Mouse (Mus musculus) limb, embryonic 12.5 days (tissue): Measurements from ENCODE around the gene Nupl1. TPM values are rescaled to one million over a fixed set of nuclear protein-coding genes. Genes with fewer than 3 reads are reported as not detected.

Experiments
- ATAC-seq: fragments of 200-750 bp; cut with Nextera tagmentation; 2 replicates; pipeline ENCODE4 v1.8.0; 2017; ENCODE audit warnings: low read depth, moderate TSS enrichment; ENCODE audit not compliant: insufficient number of reproducible peaks, insufficient read depth, low FRiP score, low TSS enrichment
- H3K27ac ChIP-seq: fragments of 300-500 bp; sonication (generic); 2 replicates; pipeline ENCODE4 v1.5.1; 2016; ENCODE audit warnings: mild to moderate bottlenecking, moderate library complexity
- H3K27me3 ChIP-seq: fragments of 300-500 bp; sonication (generic); 2 replicates; pipeline ENCODE4 v1.6.1; 2016; ENCODE audit warnings: mild to moderate bottlenecking, moderate library complexity
- H3K36me3 ChIP-seq: fragments of 300-500 bp; sonication (generic); 2 replicates; pipeline ENCODE4 v1.6.1; 2016; ENCODE audit warnings: mild to moderate bottlenecking, moderate library complexity
- H3K4me1 ChIP-seq: fragments of 300-500 bp; sonication (generic); replicated peaks from 2 replicates; pipeline ENCODE4 v1.6.1; 2016
- H3K4me2 ChIP-seq: fragments of 300-500 bp; sonication (generic); 2 replicates; pipeline ENCODE4 v1.6.1; 2016; ENCODE audit warnings: mild to moderate bottlenecking, moderate library complexity
- H3K4me3 ChIP-seq: fragments of 300-500 bp; sonication (generic); replicated peaks from 2 replicates; pipeline ENCODE4 v1.5.1; 2016; ENCODE audit warnings: mild to moderate bottlenecking
- H3K9ac ChIP-seq: fragments of 300-500 bp; sonication (generic); replicated peaks from 2 replicates; pipeline ENCODE4 v1.6.1; 2016; ENCODE audit warnings: mild to moderate bottlenecking, moderate library complexity
- H3K9me3 ChIP-seq: fragments of 300-500 bp; sonication (generic); 2 replicates; pipeline ENCODE4 v1.6.1; 2016; ENCODE audit warnings: mild to moderate bottlenecking, moderate library complexity
- WGBS: fragments of 180-500 bp; shearing (Covaris S2); methylation state at CpG from one replicate; pipeline ENCODE4 v1.1.7; 2016; 5-methylcytosine and 5-hydroxymethylcytosine counted together
- microRNA counts: library from miRNA; unstranded; fragments of <30 nt; microRNA quantifications from one replicate; lab custom pipeline; 2017
- microRNA-seq: library from miRNA; unstranded; fragments of <30 nt; microRNA quantifications from one replicate; pipeline ENCODE4, GENCODE M21; 2017
- polyA plus RNA-seq: library from polyadenylated mRNA; unstranded; fragments of >200 nt; fragmentation: Nextera tagmentation; extraction: Ambion mirVana; gene quantifications from 2 replicates; pipeline ENCODE4 v1.2.1, GENCODE M21; 2016

Nupl1 gene
- polyA plus RNA-seq, 1 experiment from 2014 or later: not detected

GRCm38 (mm10) chr14:60143234-60143633 lies 108.0 kb downstream of the Nupl1 start:
- WGBS: 79% methylated on average over 10 of the region's 10 CpGs
- Histone ChIP-seq H3K4me1 (no peaks in the 10 kb centered on the region), H3K27me3 (no peaks in the 10 kb centered on the region), H3K9me3 (no peaks in the 10 kb centered on the region), H3K36me3 (no peaks in the 10 kb centered on the region), H3K4me2 (no peak overlapping the region), H3K9ac (no peak overlapping the region), H3K4me3 (no peak overlapping the region), H3K27ac (no peak overlapping the region)
- ATAC-seq: no peak

GRCm38 (mm10) chr14:60138339-60138738 lies 112.9 kb downstream of the Nupl1 start:
- no peak overlapping the region for H3K9ac ChIP-seq
- no peak overlapping the region for H3K4me3 ChIP-seq
- no peaks in the 10 kb centered on the region for H3K9me3 ChIP-seq
- H3K27me3 ChIP-seq: no peaks in the 10 kb centered on the region
- no peaks in the 10 kb centered on the region for H3K4me1 ChIP-seq
- WGBS: 89% methylated on average over 4 of the region's 4 CpGs
- ATAC-seq: no peak
- H3K36me3 ChIP-seq: no peaks in the 10 kb centered on the region
- no peak overlapping the region for H3K4me2 ChIP-seq
- H3K27ac ChIP-seq: no peak overlapping the region

DNA sequence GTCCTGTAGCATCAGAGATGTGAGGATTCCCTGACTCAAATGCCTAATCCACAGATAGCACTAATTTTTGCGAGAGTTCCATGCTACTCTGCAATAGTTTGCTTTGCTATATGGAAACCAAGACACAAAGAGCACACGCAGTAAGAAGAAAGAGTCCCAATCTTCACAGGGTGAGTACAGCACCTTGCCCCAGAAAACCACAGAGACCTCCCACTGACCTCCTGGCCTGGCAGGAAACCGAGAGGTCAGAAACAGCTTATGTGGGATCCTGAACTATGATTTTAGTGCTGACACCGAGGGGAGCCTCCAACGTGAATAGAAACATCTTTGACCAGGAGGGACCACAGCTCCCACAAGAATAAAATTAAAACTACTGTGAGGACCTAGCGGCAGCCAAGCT lies 113.4 kb downstream of the Nupl1 start:
- ATAC-seq: no peak
- Histone ChIP-seq H3K36me3 (no peaks in the 10 kb centered on the region), H3K4me3 (no peak overlapping the region), H3K9me3 (no peaks in the 10 kb centered on the region), H3K27ac (no peak overlapping the region), H3K4me1 (no peaks in the 10 kb centered on the region), H3K4me2 (no peak overlapping the region), H3K9ac (no peak overlapping the region), H3K27me3 (no peaks in the 10 kb centered on the region)
- WGBS: 75% methylated on average over 6 of the region's 6 CpGs

- Histone ChIP-seq H3K9ac (no peak overlapping the region), H3K9me3 (no peaks in the 10 kb centered on the region), H3K27me3 (no peaks in the 10 kb centered on the region), H3K36me3 (no peaks in the 10 kb centered on the region), H3K4me1 (no peaks in the 10 kb centered on the region), H3K4me2 (no peak overlapping the region), H3K27ac (no peak overlapping the region), H3K4me3 (no peak overlapping the region)
- no peak for ATAC-seq
- WGBS: 87% methylated on average over 4 of the region's 4 CpGs
Observed at GRCm38 (mm10) chr14:60135801-60136200, 115.4 kb downstream of the Nupl1 start.

DNA sequence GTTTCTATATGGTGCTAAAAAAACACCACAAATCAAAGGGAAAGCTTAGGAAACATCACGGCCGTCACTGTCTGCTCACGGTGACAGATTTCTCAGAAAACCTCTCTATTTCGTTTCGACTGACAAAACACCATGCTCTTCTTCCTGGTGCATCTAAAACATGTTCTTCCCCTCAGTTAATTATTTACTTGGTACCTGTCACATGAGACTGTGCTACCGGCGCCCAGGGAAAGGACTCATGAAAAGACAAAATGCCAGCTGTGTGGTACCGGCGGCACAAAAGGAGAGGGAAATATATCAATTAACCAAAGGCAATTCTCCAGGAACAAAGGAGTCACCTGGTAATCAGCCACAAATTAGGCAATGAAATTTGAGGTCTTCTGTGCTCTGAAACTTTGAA lies 116.5 kb downstream of the Nupl1 start:
- no peak overlapping the region for H3K4me2 ChIP-seq
- H3K4me1 ChIP-seq: no peaks in the 10 kb centered on the region
- no peaks in the 10 kb centered on the region for H3K9me3 ChIP-seq
- no peaks in the 10 kb centered on the region for H3K36me3 ChIP-seq
- H3K27ac ChIP-seq: no peak overlapping the region
- H3K27me3 ChIP-seq: no peaks in the 10 kb centered on the region
- no peak overlapping the region for H3K4me3 ChIP-seq
- no peak overlapping the region for H3K9ac ChIP-seq
- 81% methylated on average over 9 of the region's 9 CpGs for WGBS
- ATAC-seq: no peak

MicroRNAs within 50 kb of the gene (microRNA counts, 519-probe panel; counts per million panel counts)
- not detected for microRNA mmu-miR-719 (lab: Ali Mortazavi, UCI)

Small RNA genes within 50 kb of the gene (microRNA-seq; reads per million reads assigned to microRNA genes)
- not detected for gene Mir719

Other genes starting within 250 kb of the Nupl1 start
- 6.0 and 6.7 TPM in 2 replicates for gene Atp8a2, start 54.3 kb downstream of the Nupl1 start, polyA plus RNA-seq
- gene Gm49336, start 76 bp upstream of the Nupl1 start, polyA plus RNA-seq: 56.1 and 58.8 TPM in 2 replicates
- gene Mtmr6, start 13.8 kb upstream of the Nupl1 start, polyA plus RNA-seq: 30.2 and 30.7 TPM in 2 replicates
- gene Amer2, start 121.8 kb upstream of the Nupl1 start, polyA plus RNA-seq: 3.9 and 4.6 TPM in 2 replicates